Mouse (Mus musculus): Measurements from ENCODE around the gene Cdk2.

Cdk2 gene

GRCm38 (mm10) chr10:128703895-128704294 is 936 bp downstream of the Cdk2 start, which contains the start of gene Pmel:
TSS of gene Pmel (plus strand) at chr10:128704195.
- in situ Hi-C loops (cut with MboI; ENCODE audit: low sequenced_read_pairs), result no loop called here

- in situ Hi-C loops (cut with MboI; ENCODE audit: low sequenced_read_pairs), result no loop called here
These were observed 2.4 kb downstream of the Cdk2 start for GRCm38 (mm10) chr10:128702328-128703007.

- in situ Hi-C loops (cut with MboI; ENCODE audit: low sequenced_read_pairs), result no loop called here
These were observed 4.1 kb downstream of the Cdk2 start for GRCm38 (mm10) chr10:128700712-128701111.

GRCm38 (mm10) chr10:128699611-128700010 is 5.2 kb downstream of the Cdk2 start:
- in situ Hi-C loops (cut with MboI; ENCODE audit: low sequenced_read_pairs), result no loop called here

- in situ Hi-C loops (cut with MboI; ENCODE audit: low sequenced_read_pairs), result no loop called here
These were observed 5.8 kb downstream of the Cdk2 start for GRCm38 (mm10) chr10:128699006-128699405.

GRCm38 (mm10) chr10:128697072-128697725 is 7.6 kb downstream of the Cdk2 start:
- in situ Hi-C loops (cut with MboI; ENCODE audit: low sequenced_read_pairs), result no loop called here

- in situ Hi-C loops (cut with MboI; ENCODE audit: low sequenced_read_pairs), result no loop called here
These were observed 8.6 kb downstream of the Cdk2 start, which contains the start of gene Rab5b for GRCm38 (mm10) chr10:128695992-128696807. TSS of gene Rab5b (minus strand) at chr10:128696264.

GRCm38 (mm10) chr10:128695411-128695991 is 9.3 kb downstream of the Cdk2 start:
- in situ Hi-C loops (cut with MboI; ENCODE audit: low sequenced_read_pairs), result no loop called here

- in situ Hi-C loops (cut with MboI; ENCODE audit: low sequenced_read_pairs), result loop anchor here (5.0 kb wide), 1 partner anchor 57 kb away; no protein-coding TSS in a partner anchor
These were observed 30.3 kb downstream of the Cdk2 start for GRCm38 (mm10) chr10:128674469-128675008.

GRCm38 (mm10) chr10:128673763-128674468 is 30.9 kb downstream of the Cdk2 start, which contains the start of gene Suox:
TSS of gene Suox (minus strand) at chr10:128674073.
- in situ Hi-C loops (cut with MboI; ENCODE audit: low sequenced_read_pairs), result loop anchor here (5.0 kb wide), 1 partner anchor 57 kb away; no protein-coding TSS in a partner anchor

GRCm38 (mm10) chr10:128671148-128671547 is 33.7 kb downstream of the Cdk2 start:
- in situ Hi-C loops (cut with MboI; ENCODE audit: low sequenced_read_pairs), result loop anchor here (5.0 kb wide), 1 partner anchor 54 kb away; no protein-coding TSS in a partner anchor

- in situ Hi-C loops (cut with MboI; ENCODE audit: low sequenced_read_pairs), result no loop called here
These were observed 35.8 kb downstream of the Cdk2 start for GRCm38 (mm10) chr10:128668790-128669672.

- in situ Hi-C loops (cut with MboI; ENCODE audit: low sequenced_read_pairs), result no loop called here
These were observed 39.0 kb downstream of the Cdk2 start for GRCm38 (mm10) chr10:128665806-128666205.

- in situ Hi-C loops (cut with MboI; ENCODE audit: low sequenced_read_pairs), result no loop called here
These were observed 39.5 kb downstream of the Cdk2 start for GRCm38 (mm10) chr10:128665307-128665706.

GRCm38 (mm10) chr10:128664808-128665207 is 40.0 kb downstream of the Cdk2 start:
- in situ Hi-C loops (cut with MboI; ENCODE audit: low sequenced_read_pairs), result no loop called here

- in situ Hi-C loops (cut with MboI; ENCODE audit: low sequenced_read_pairs), result no loop called here
These were observed 41.2 kb downstream of the Cdk2 start for GRCm38 (mm10) chr10:128663441-128664220.

- in situ Hi-C loops (cut with MboI; ENCODE audit: low sequenced_read_pairs), result no loop called here
These were observed 42.4 kb downstream of the Cdk2 start for GRCm38 (mm10) chr10:128662465-128662864.

GRCm38 (mm10) chr10:128659490-128659889 is 45.3 kb downstream of the Cdk2 start:
- in situ Hi-C loops (cut with MboI; ENCODE audit: low sequenced_read_pairs), result no loop called here
